Mouse (Mus musculus): ENCODE measurements at regions not wholly inside any gene's neighbourhood (a gene's known extent, or its start where the extent isn't known, plus 50 kb on each side); places are given as distances from the start of the nearest gene placed in this dataset.

- Histone ChIP-seq H3K4me3 (ENCODE audit: insufficient read depth, poor library complexity, severe bottlenecking) (no peak overlapping the region), H3K79me2 (ENCODE audit: control insufficient read depth, insufficient read depth) (no peaks in the 10 kb centered on the region), H3K27me3 (ENCODE audit: control insufficient read depth, insufficient read depth, insufficient read length) (no peaks in the 10 kb centered on the region), H3K36me3 (ENCODE audit: control insufficient read depth, insufficient read depth) (no peaks in the 10 kb centered on the region), H3ac (ENCODE audit: control insufficient read depth, insufficient read length, low read depth) (no peak overlapping the region), H3K79me3 (ENCODE audit: low read depth) (no peaks in the 10 kb centered on the region)
- TF ChIP-seq USF1 (IDR thresholded peaks at IDR 0.05; ENCODE audit: low read depth) (no peak), MYOG (IDR thresholded peaks at IDR 0.05; ENCODE audit: control insufficient read depth, extremely low read depth, insufficient read length) (no peak), MYOD1 (IDR thresholded peaks at IDR 0.05; ENCODE audit: control insufficient read depth, insufficient read length, low read depth) (no peak), MAX (IDR thresholded peaks at IDR 0.05) (no peak), FOSL1 (IDR thresholded peaks at IDR 0.05; ENCODE audit: insufficient read depth, low read length, poor library complexity, severe bottlenecking) (no peak), CEBPB (IDR thresholded peaks at IDR 0.05; ENCODE audit: low read depth) (no peak), CTCF (IDR thresholded peaks at IDR 0.05; ENCODE audit: control insufficient read depth, insufficient read depth, insufficient read length) (no peak)
Observed at GRCm38 (mm10) chr4:35373213-35373860, 147.4 kb upstream of the C9orf72 start.

- H3K27me3 ChIP-seq (ENCODE audit: control insufficient read depth, insufficient read depth, insufficient read length): no peaks in the 10 kb centered on the region
Observed at GRCm38 (mm10) chr4:35372528-35373212, 146.7 kb upstream of the C9orf72 start.

GRCm38 (mm10) chr4:35364161-35364560 lies 138.2 kb upstream of the C9orf72 start:
- Histone ChIP-seq H3K36me3 (ENCODE audit: control insufficient read depth, insufficient read depth) (no peaks in the 10 kb centered on the region), H3K4me3 (ENCODE audit: insufficient read depth, poor library complexity, severe bottlenecking) (no peak overlapping the region), H3ac (ENCODE audit: control insufficient read depth, insufficient read length, low read depth) (no peak overlapping the region), H3K79me2 (ENCODE audit: control insufficient read depth, insufficient read depth) (no peaks in the 10 kb centered on the region), H3K27me3 (ENCODE audit: control insufficient read depth, insufficient read depth, insufficient read length) (no peaks in the 10 kb centered on the region), H3K79me3 (ENCODE audit: low read depth) (no peaks in the 10 kb centered on the region)
- no peak for TF ChIP-seq MYOG (IDR thresholded peaks at IDR 0.05; ENCODE audit: control insufficient read depth, extremely low read depth, insufficient read length)
- TF ChIP-seq USF1 (IDR thresholded peaks at IDR 0.05; ENCODE audit: low read depth): no peak
- no peak for TF ChIP-seq FOSL1 (IDR thresholded peaks at IDR 0.05; ENCODE audit: insufficient read depth, low read length, poor library complexity, severe bottlenecking)
- TF ChIP-seq CEBPB (IDR thresholded peaks at IDR 0.05; ENCODE audit: low read depth): no peak
- TF ChIP-seq MAX (IDR thresholded peaks at IDR 0.05): no peak
- no peak for TF ChIP-seq CTCF (IDR thresholded peaks at IDR 0.05; ENCODE audit: control insufficient read depth, insufficient read depth, insufficient read length)

More at GRCm38 (mm10) chr4:35372528-35373212, 146.7 kb upstream of the C9orf72 start:
- no peaks in the 10 kb centered on the region for H3K79me3 ChIP-seq (ENCODE audit: low read depth)
- H3K79me2 ChIP-seq (ENCODE audit: control insufficient read depth, insufficient read depth): no peaks in the 10 kb centered on the region
- H3K4me3 ChIP-seq (ENCODE audit: insufficient read depth, poor library complexity, severe bottlenecking): no peak overlapping the region
- no peak overlapping the region for H3ac ChIP-seq (ENCODE audit: control insufficient read depth, insufficient read length, low read depth)
- H3K36me3 ChIP-seq (ENCODE audit: control insufficient read depth, insufficient read depth): no peaks in the 10 kb centered on the region
- TF ChIP-seq FOSL1 (IDR thresholded peaks at IDR 0.05; ENCODE audit: insufficient read depth, low read length, poor library complexity, severe bottlenecking) (no peak), CTCF (IDR thresholded peaks at IDR 0.05; ENCODE audit: control insufficient read depth, insufficient read depth, insufficient read length) (peak; percentile 55)

GRCm38 (mm10) chr4:35362176-35362575 lies 136.2 kb upstream of the C9orf72 start:
- no peaks in the 10 kb centered on the region for H3K36me3 ChIP-seq (ENCODE audit: control insufficient read depth, insufficient read depth)
- no peak for TF ChIP-seq MYOG (IDR thresholded peaks at IDR 0.05; ENCODE audit: control insufficient read depth, extremely low read depth, insufficient read length)
- TF ChIP-seq USF1 (IDR thresholded peaks at IDR 0.05; ENCODE audit: low read depth): no peak
- TF ChIP-seq MAX (IDR thresholded peaks at IDR 0.05): no peak
- H3K4me3 ChIP-seq (ENCODE audit: insufficient read depth, poor library complexity, severe bottlenecking): no peak overlapping the region
- H3ac ChIP-seq (ENCODE audit: control insufficient read depth, insufficient read length, low read depth): no peak overlapping the region
- no peaks in the 10 kb centered on the region for H3K79me2 ChIP-seq (ENCODE audit: control insufficient read depth, insufficient read depth)
- no peaks in the 10 kb centered on the region for H3K79me3 ChIP-seq (ENCODE audit: low read depth)
- H3K27me3 ChIP-seq (ENCODE audit: control insufficient read depth, insufficient read depth, insufficient read length): no peaks in the 10 kb centered on the region

GRCm38 (mm10) chr4:35359376-35359775 lies 133.4 kb upstream of the C9orf72 start:
- Histone ChIP-seq H3ac (ENCODE audit: control insufficient read depth, insufficient read length, low read depth) (no peak overlapping the region), H3K79me3 (ENCODE audit: low read depth) (no peaks in the 10 kb centered on the region), H3K27me3 (ENCODE audit: control insufficient read depth, insufficient read depth, insufficient read length) (no peaks in the 10 kb centered on the region), H3K36me3 (ENCODE audit: control insufficient read depth, insufficient read depth) (no peaks in the 10 kb centered on the region), H3K4me3 (ENCODE audit: insufficient read depth, poor library complexity, severe bottlenecking) (no peak overlapping the region), H3K79me2 (ENCODE audit: control insufficient read depth, insufficient read depth) (no peaks in the 10 kb centered on the region)
- TF ChIP-seq MYOD1 (IDR thresholded peaks at IDR 0.05; ENCODE audit: control insufficient read depth, insufficient read length, low read depth) (no peak), MAX (IDR thresholded peaks at IDR 0.05) (no peak), CTCF (IDR thresholded peaks at IDR 0.05; ENCODE audit: control insufficient read depth, insufficient read depth, insufficient read length) (no peak), CEBPB (IDR thresholded peaks at IDR 0.05; ENCODE audit: low read depth) (no peak), FOSL1 (IDR thresholded peaks at IDR 0.05; ENCODE audit: insufficient read depth, low read length, poor library complexity, severe bottlenecking) (no peak), USF1 (IDR thresholded peaks at IDR 0.05; ENCODE audit: low read depth) (no peak), MYOG (IDR thresholded peaks at IDR 0.05; ENCODE audit: control insufficient read depth, extremely low read depth, insufficient read length) (no peak)
